Mouse (Mus musculus): ENCODE measurements around the gene Tmem184b. TPM values are rescaled to one million over a fixed set of nuclear protein-coding genes. Genes with fewer than 3 reads are reported as not detected.

Tmem184b gene
- 32.8 and 35.0 TPM in 2 replicates for polyA plus RNA-seq (2015; fragmentation: Nextera tagmentation; extraction: Ambion mirVana)

DNA sequence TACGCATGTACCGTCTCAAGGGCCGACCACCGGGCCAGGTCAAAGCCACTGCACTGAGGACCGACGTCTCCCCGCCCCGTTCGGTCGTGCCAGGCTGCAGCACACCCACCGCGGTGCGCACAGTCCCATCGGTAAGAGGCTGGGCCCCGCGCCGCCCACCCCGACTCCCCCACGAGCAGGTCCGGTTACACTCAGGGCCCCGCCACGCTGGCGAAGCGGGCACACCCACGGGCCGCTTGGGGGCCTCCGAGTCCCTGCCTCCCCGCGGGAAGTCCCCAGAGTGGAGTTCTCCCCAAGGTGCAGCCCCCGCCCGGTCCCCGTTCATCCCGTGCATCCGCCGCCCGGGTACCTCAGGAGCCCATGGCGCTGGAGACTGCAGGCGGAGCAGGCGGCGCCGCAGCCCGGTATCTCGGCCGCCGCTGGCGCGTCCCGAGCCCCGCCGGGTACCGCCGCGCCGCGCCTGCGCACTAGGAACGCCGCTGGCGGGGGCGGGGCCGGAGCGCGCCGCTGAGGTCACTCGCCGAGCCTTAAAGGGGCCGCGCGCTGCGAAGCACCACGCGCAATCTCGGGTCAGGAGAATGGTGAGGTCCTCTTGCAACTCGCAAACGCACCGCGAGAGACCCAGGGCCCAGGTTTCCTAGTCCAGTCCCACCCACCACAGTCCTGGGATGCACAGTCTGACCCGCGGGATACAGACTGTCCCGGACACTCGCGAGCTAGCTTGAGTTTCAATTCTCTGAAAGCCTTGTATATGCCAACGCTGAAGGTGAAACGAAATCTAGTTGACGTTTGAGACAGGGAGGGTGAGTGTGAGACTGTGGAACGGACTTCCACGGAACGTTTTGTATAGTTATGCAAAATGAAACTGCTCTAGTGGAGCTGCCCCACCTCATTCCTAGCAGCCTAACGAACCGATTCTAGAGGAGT, at the start of gene Tmem184b:
Gene Tmem184b, minus strand, starts transcription at position 734 of the 927 bp plus-strand sequence.
- H3K4me2 ChIP-seq (replicated peaks), result peak within 1 kb of the TSS; percentile 92

DNA sequence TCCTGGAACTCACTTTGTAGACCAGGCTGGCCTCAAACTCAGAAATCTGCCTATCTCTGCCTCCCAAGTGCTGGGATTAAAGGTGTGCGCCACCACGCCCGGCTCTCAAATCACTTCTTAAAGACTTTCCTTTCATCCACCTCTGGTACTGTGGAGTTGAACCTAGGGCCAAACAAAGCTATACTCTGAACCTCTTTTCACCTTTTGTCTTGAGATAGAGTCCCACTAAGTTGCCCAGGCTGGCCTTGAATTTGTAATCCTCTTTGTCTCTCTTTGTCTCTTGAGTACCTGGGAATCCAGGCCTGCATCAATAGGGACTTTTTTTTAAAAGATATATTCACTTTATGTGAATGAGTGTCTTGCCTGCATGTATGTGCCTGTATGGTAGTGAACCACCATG, 44.7 kb upstream of the Tmem184b start:
- Histone ChIP-seq H3K4me2 (replicated peaks) (no peak overlapping the region), H3K27me3 (no peaks in the 10 kb centered on the region), H3K9me3 (no peaks in the 10 kb centered on the region), H3K36me3 (no peaks in the 10 kb centered on the region), H3K27ac (no peak overlapping the region), H3K4me1 (replicated peaks) (no peaks in the 10 kb centered on the region), H3K4me3 (replicated peaks) (no peak overlapping the region), H3K9ac (replicated peaks) (no peak overlapping the region)
- no peak for ATAC-seq
- 82% methylated on average over 3 of the region's 3 CpGs for WGBS

More for the DNA sequence above, at the start of gene Tmem184b:
- H3K9me3 ChIP-seq, result no peaks in the 10 kb centered on the region
- H3K27me3 ChIP-seq, result peaks cover 9% of the 10 kb centered on the region
- peak within 1 kb of the TSS; percentile 79 for H3K27ac ChIP-seq
- H3K4me1 ChIP-seq (replicated peaks), result peaks cover 40% of the 10 kb centered on the region
- H3K9ac ChIP-seq (replicated peaks), result peak within 1 kb of the TSS; percentile 92
- no peaks in the 10 kb centered on the region for H3K36me3 ChIP-seq
- peak; percentile 89 for ATAC-seq
- H3K4me3 ChIP-seq (replicated peaks), result peak within 1 kb of the TSS; percentile 98
- under 1% methylated on average over 85 of the region's 90 CpGs for WGBS

DNA sequence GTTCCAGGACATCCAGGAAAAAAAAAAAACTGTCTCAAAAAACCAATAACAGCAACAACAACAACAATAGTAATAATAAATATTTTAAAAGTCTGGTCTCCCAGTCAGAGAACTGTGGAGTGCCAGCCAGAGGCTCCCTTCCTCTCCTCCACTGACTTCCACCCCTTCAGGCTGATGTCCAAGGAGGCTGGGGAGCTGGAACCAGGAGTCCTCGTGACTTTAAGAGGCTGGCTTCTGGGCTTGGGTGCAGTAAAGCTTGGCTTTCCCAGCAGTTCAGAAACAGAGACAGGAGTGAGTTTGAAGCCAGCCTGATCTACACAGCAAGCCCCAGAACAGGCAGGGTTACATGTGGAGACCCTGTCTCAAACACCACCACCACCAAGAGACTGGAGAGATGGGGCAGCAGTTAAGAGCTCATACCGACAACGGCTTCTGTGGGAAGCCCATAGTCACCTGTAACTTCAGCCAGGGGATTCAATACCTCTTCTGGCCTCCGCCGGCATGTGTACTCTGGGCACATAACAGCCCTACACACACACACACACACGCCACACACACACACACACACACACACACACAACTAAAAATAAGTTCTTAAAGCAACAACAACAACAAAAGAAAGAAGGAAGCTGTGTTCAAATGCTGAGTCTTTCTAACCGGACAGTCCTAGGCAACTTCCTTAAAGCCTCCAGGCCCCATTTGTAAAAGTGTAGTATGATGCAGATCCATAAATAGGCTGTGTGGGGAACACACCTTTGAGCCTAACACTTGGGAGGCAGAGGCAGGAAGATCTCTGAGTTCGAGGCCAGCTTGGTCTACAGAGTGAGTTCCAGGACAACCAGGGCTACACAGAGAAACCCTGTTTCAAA, 42.7 kb upstream of the Tmem184b start:
- H3K4me1 ChIP-seq (replicated peaks), result peaks cover 7% of the 10 kb centered on the region
- no peak for ATAC-seq
- no peaks in the 10 kb centered on the region for H3K27me3 ChIP-seq
- H3K4me2 ChIP-seq (replicated peaks), result no peak overlapping the region
- H3K4me3 ChIP-seq (replicated peaks), result no peak overlapping the region
- H3K36me3 ChIP-seq, result no peaks in the 10 kb centered on the region
- no peak overlapping the region for H3K27ac ChIP-seq
- H3K9me3 ChIP-seq, result no peaks in the 10 kb centered on the region
- H3K9ac ChIP-seq (replicated peaks), result no peak overlapping the region
- WGBS, result 83% methylated on average over 8 of the region's 8 CpGs

DNA sequence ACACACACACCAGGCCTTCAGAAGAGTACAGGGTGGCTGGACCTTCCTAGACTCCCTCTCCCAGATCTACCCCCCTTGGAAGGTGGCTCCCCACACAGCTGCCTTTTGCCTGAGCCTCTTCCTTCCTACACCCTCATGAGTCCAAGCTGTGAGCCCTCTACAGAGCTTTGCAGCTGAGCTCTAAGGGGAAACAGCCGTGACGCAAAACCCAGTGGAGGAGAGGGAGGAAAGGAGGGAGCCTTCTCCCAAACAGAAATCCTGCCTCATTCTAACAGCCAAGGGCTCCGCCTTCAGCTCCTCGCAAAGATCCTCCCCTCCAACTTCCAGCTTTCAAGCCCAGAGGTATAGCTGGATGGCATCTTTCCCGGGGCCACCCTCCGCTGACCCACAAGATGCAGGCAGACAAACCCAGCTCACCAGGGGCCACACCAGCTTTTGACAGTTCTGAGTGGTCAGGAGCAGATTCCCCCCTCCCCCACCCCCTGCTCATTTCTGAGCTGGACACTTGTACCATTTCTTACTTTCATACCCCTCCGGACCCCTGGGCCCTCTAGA, 40.6 kb upstream of the Tmem184b start:
- WGBS, result 42% methylated on average over 7 of the region's 7 CpGs
- Histone ChIP-seq H3K4me3 (replicated peaks) (no peak overlapping the region), H3K4me2 (replicated peaks) (no peak overlapping the region), H3K27me3 (no peaks in the 10 kb centered on the region), H3K9me3 (no peaks in the 10 kb centered on the region), H3K36me3 (no peaks in the 10 kb centered on the region), H3K27ac (no peak overlapping the region), H3K9ac (replicated peaks) (no peak overlapping the region), H3K4me1 (replicated peaks) (peaks cover 26% of the 10 kb centered on the region)
- no peak for ATAC-seq

DNA sequence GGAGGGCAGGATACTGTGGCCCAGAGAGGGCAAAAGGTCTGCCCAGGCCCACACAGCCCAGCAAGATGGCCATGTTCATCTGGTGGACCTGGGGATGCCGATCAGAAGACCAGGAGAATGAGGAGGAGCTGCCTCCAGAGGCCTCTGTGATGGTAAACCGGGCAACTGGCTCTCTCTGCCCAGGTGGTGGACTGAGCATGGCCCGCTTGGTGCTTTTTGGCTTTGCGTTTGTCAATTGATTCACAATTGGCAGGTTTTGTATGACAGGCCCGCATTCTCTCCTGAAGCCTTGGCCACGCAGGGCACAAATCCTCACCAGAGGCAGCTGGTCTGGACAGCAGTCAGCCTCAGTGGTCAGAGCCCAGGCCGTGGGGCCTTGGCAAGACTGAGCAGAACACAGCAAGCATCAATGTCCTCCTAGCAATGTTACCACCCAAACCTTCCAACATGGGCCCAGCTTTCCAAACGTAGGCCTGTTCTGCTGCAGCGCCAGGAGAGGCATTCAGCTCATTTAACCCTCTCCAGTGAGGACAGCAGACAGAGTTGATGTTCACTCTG, 39.7 kb upstream of the Tmem184b start:
- whole genome bisulfite sequencing, result 79% methylated on average over 9 of the region's 9 CpGs
- H3K36me3 ChIP-seq, result peaks cover 9% of the 10 kb centered on the region
- no peaks in the 10 kb centered on the region for H3K9me3 ChIP-seq
- peaks cover 35% of the 10 kb centered on the region for H3K4me1 ChIP-seq (replicated peaks)
- no peak for ATAC-seq
- no peaks in the 10 kb centered on the region for H3K27me3 ChIP-seq
- H3K4me3 ChIP-seq (replicated peaks), result no peak overlapping the region
- 0 out of 2 replicates have a peak overlapping the region, but pooled peaks have one; percentile 99 for H3K9ac ChIP-seq (replicated peaks)
- peak overlapping the region; percentile 99; the same call in 1 of the 2 replicates for H3K4me2 ChIP-seq (replicated peaks)
- no peak overlapping the region for H3K27ac ChIP-seq

DNA sequence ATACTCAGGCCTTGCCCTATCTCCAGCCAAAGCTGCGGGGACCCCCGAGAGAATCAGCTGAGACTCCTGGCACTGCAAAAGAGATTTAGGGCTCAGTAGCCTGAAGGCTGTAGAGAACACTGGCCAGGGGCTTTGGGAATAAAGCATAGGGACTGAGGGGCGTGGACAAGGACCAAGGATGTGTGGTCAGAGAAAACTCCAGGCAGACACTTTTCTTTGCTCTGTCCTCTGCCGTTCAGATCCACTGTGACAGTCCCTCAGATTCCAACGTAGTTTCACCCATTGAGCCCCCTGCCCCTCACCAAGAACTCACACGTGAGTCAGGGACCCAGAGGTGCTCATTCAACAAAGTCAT, 38.9 kb upstream of the Tmem184b start:
- Histone ChIP-seq H3K27ac (peak overlapping the region; percentile 95), H3K4me1 (replicated peaks) (peaks cover 43% of the 10 kb centered on the region), H3K36me3 (peaks cover 17% of the 10 kb centered on the region), H3K4me3 (replicated peaks) (peak overlapping the region; percentile 93), H3K4me2 (replicated peaks) (peak overlapping the region; percentile 99), H3K9ac (replicated peaks) (peak overlapping the region; percentile 99), H3K27me3 (no peaks in the 10 kb centered on the region), H3K9me3 (no peaks in the 10 kb centered on the region)
- 0% methylated on average over 6 of the region's 6 CpGs for WGBS
- peak; percentile 34; the same call in 1 of the 2 replicates for ATAC-seq

DNA sequence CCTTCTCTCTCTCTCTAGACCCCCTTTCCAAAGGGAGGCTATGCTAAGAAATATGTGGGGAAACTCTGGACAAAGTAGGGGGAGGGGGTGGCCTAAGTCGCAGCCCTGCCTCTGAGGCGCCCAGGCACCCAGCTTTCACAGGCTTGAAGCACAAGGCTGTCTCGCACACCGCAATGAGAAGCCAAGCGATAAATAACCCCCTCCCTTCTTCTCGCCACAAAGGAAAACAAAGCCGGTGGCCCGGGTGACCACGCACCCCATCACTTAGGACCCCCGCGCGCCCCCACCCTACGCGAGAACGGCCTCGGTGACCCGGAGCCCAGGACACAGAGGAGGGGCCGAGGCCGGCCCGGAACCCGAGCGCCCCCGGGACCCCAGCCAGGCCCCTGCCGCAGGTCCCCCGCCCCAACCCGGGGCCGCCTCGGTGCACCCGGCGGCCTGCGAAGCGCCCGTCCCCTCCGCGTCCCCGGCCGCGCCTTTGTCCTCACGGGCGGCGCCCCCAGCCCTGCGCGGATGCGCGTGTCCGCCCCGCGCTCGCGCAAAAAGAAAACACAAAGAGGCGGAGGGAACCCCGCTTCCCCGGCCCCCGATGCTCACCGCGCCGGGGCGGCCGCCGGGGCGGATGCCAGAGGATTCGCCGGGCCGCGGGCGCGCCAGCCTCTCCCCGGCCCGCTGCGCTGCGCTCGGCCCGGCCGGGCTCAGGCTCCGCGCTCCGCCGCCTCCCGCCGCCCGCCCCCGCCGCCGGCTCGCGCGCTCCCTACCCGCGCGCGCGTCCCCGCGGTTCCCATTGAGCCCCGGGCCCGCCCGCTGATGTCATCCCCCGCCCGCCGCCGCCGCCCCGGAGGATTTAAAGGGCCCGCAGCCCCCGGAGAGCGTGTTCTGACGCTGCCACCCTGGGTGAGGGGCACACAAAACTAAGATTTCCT, 38.2 kb upstream of the Tmem184b start:
- ATAC-seq, result peak; percentile 78
- peaks cover 49% of the 10 kb centered on the region for H3K4me1 ChIP-seq (replicated peaks)
- under 1% methylated on average over 84 of the region's 107 CpGs for WGBS

DNA sequence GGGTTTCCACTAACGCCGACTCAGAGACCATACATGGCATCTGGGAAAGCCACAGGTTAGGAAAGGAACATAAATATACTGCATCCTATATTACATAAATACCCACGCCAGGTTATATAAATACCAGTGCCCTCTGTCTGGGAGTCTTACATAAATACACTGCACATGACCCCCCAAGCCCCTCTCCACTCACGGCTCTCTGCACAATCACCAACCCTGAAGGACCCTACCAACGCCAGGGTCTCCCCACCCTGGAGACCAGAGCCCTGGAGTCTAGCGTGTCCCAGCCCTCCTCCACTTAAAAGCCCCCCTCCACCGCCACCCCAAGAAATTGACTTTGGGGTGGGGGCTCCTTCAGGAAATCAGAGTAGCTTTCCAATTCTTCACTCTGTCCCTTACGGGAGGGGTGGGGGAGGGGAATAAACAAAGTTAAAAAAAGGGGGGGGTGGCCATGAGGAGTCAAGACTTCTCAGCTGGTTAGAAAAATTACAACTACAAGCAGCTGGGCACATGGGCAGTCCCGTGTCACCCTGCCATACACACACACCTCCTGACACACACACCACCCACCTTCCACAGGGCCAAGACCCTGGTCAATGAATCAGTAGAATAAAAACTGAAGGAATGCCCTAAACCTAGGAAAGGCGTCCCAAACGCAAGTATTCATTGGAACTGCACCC, 37.4 kb upstream of the Tmem184b start:
- H3K9me3 ChIP-seq, result no peaks in the 10 kb centered on the region
- peak overlapping the region; percentile 99 for H3K4me2 ChIP-seq (replicated peaks)
- H3K4me3 ChIP-seq (replicated peaks), result peak overlapping the region; percentile 93
- H3K27me3 ChIP-seq, result no peaks in the 10 kb centered on the region
- peak overlapping the region; percentile 95 for H3K27ac ChIP-seq
- 23% methylated on average over 11 of the region's 11 CpGs for WGBS
- H3K9ac ChIP-seq (replicated peaks), result peak overlapping the region; percentile 99
- H3K4me1 ChIP-seq (replicated peaks), result peaks cover 57% of the 10 kb centered on the region
- peaks cover 31% of the 10 kb centered on the region for H3K36me3 ChIP-seq
- peak; percentile 49 for ATAC-seq

More for the DNA sequence above, 38.2 kb upstream of the Tmem184b start:
- Histone ChIP-seq H3K36me3 (peaks cover 23% of the 10 kb centered on the region), H3K9me3 (no peaks in the 10 kb centered on the region), H3K4me3 (replicated peaks) (peak overlapping the region; percentile 93), H3K9ac (replicated peaks) (peak overlapping the region; percentile 99), H3K27me3 (no peaks in the 10 kb centered on the region), H3K4me2 (replicated peaks) (peak overlapping the region; percentile 99), H3K27ac (peak overlapping the region; percentile 95)

DNA sequence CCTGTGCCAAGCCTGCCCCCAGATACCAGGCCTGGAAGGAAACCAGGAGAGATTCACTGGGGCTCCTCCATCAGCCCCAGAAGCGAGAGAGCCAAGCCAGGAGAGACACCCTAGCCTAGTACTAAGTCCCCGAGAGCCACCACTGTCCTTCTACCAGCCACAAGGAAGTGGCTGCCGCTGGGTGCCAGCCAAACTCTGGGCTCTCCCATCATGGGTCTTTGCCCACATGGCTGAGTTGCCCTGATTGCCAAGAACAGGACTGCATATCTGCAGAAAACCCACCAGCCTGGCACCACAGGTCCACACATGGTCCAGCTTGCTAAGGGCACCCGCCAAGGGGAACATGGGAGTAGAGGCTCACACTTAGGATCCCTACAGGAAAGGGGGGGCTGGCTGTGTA, 36.9 kb upstream of the Tmem184b start:
- H3K4me1 ChIP-seq (replicated peaks), result peaks cover 63% of the 10 kb centered on the region
- H3K27ac ChIP-seq, result peak overlapping the region; percentile 14; the same call in 1 of the 2 replicates
- H3K27me3 ChIP-seq, result no peaks in the 10 kb centered on the region
- H3K36me3 ChIP-seq, result peaks cover 37% of the 10 kb centered on the region
- peak overlapping the region; percentile 93 for H3K4me3 ChIP-seq (replicated peaks)
- H3K9me3 ChIP-seq, result no peaks in the 10 kb centered on the region
- H3K4me2 ChIP-seq (replicated peaks), result peak overlapping the region; percentile 99
- ATAC-seq, result no peak
- 78% methylated on average over 4 of the region's 4 CpGs for WGBS
- peak overlapping the region; percentile 99 for H3K9ac ChIP-seq (replicated peaks)

DNA sequence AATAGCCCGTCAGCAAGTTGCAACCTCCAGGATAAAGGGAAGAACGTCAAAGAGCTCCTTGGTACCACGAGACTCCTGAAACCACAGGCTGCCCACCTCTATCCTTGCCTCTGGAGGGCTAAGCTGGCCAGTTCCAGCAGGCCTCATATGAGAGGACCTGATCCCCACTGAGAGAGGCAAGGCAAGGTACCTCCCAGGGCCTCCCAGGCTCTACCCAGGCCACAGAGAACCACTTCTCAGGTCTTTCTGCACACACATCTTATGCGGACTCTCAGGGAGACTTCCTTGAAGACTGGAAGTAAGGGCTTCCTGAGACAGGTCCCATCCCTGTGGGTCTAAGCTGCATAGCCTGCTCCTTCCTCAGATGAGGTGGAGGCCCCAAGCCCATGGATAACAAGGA, 36.0 kb upstream of the Tmem184b start:
- Histone ChIP-seq H3K4me2 (replicated peaks) (peak overlapping the region; percentile 99), H3K9ac (replicated peaks) (peak overlapping the region; percentile 99), H3K27ac (peak overlapping the region; percentile 30; the same call in 1 of the 2 replicates), H3K9me3 (no peaks in the 10 kb centered on the region), H3K4me1 (replicated peaks) (peaks cover 70% of the 10 kb centered on the region), H3K4me3 (replicated peaks) (peak overlapping the region; percentile 93), H3K27me3 (no peaks in the 10 kb centered on the region), H3K36me3 (peaks cover 45% of the 10 kb centered on the region)
- 81% methylated on average over 4 of the region's 4 CpGs for WGBS
- ATAC-seq, result no peak

Measured in midbrain, embryonic 13.5 days (tissue).